Mouse (Mus musculus): ENCODE measurements around the gene Prmt1. TPM values are rescaled to one million over a fixed set of nuclear protein-coding genes. Genes with fewer than 3 reads are reported as not detected.

Prmt1 gene
- polyA plus RNA-seq (2014; fragmentation: Nextera tagmentation; extraction: Ambion mirVana): 175 and 186 TPM in 2 replicates

DNA sequence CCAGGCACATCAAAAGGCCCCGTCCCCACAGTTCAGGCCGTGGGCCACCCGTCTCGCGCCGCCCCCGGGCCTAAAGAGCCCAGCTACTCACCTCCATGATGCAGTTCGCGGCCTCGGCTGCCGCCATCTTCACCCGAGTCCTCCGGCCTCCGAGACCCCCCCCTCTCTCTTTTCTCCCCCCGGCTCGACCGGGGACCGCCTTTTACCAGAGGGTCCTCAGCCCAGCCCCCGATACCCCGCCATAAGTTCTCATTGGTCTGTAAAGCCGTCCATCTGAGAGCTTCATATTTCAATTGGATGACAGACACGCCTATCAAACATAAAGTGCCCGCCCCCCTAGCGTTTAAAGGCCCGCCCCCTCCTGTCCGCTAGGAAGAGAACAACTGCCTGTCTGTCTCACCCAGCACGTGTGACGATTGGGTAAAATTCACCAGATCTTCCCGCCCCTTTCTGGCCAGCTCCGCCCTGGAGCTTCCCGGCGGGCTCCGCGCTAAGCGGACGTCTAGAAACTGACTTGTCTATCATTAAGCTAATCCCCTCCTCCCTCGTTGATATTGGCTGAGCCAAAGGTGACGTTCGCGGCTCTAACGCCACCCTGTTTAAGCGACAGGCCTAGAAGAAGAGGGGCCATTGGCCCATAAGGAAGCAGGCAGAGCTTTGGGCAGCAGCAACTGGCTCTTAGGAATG, at the start of gene Prmt1:
Gene Prmt1, minus strand, starts transcription at position 377 of the 687 bp plus-strand sequence.
- WGBS: 1% methylated on average over 42 of the region's 42 CpGs
- DNase-seq (ENCODE audit: low spot score): peak; percentile 94
- Histone ChIP-seq H3K9ac (ENCODE audit: low read depth, low read length) (peak within 1 kb of the TSS; percentile 99), H3K4me3 (ENCODE audit: low read depth, low read length) (peak within 1 kb of the TSS; percentile 97), H3K27ac (ENCODE audit: low read depth, low read length) (peak within 1 kb of the TSS; percentile 95), H3K27me3 (replicated peaks; ENCODE audit: control insufficient read depth, insufficient read depth, low read length) (no peaks in the 10 kb centered on the region), H3K4me1 (replicated peaks; ENCODE audit: control insufficient read depth, insufficient read depth, low read length) (peaks cover 25% of the 10 kb centered on the region), H3K4me2 (peak within 1 kb of the TSS; percentile 77), H3K9me3 (ENCODE audit: control insufficient read depth, low read length) (no peaks in the 10 kb centered on the region), H3K36me3 (ENCODE audit: control insufficient read depth, insufficient read depth, low read length) (peaks cover 23% of the 10 kb centered on the region)
- peak; percentile 94 for ATAC-seq (replicated peaks; ENCODE audit: low FRiP score)

DNA sequence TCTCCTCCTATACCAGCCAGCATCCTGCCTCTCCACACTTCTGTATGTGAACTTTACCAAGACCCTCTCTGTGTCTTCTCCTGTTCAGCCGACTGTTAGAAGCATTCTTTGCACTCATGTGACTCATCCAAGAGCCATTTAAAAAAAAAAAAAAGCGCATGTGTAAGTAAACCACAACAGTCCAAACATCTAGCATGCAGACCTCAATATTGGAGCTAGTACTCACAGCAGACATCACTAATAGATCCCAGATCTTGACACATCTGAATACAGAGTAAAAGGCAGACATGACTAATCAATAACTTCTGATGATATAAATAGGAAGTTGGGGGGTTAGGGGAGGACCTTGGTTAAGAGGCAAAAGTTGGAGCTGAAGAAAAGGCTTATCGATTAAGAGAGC, 49.3 kb upstream of the Prmt1 start:
- no peak overlapping the region for H3K4me3 ChIP-seq (ENCODE audit: low read depth, low read length)
- H3K4me2 ChIP-seq: no peak overlapping the region
- DNase-seq (ENCODE audit: low spot score) (no peak), ATAC-seq (replicated peaks; ENCODE audit: low FRiP score) (no peak)
- no peaks in the 10 kb centered on the region for H3K4me1 ChIP-seq (replicated peaks; ENCODE audit: control insufficient read depth, insufficient read depth, low read length)
- H3K9me3 ChIP-seq (ENCODE audit: control insufficient read depth, low read length): no peaks in the 10 kb centered on the region
- H3K27ac ChIP-seq (ENCODE audit: low read depth, low read length): no peak overlapping the region
- H3K36me3 ChIP-seq (ENCODE audit: control insufficient read depth, insufficient read depth, low read length): peaks cover 79% of the 10 kb centered on the region
- WGBS: 85% methylated on average over 3 of the region's 3 CpGs
- no peak overlapping the region for H3K9ac ChIP-seq (ENCODE audit: low read depth, low read length)
- no peaks in the 10 kb centered on the region for H3K27me3 ChIP-seq (replicated peaks; ENCODE audit: control insufficient read depth, insufficient read depth, low read length)

DNA sequence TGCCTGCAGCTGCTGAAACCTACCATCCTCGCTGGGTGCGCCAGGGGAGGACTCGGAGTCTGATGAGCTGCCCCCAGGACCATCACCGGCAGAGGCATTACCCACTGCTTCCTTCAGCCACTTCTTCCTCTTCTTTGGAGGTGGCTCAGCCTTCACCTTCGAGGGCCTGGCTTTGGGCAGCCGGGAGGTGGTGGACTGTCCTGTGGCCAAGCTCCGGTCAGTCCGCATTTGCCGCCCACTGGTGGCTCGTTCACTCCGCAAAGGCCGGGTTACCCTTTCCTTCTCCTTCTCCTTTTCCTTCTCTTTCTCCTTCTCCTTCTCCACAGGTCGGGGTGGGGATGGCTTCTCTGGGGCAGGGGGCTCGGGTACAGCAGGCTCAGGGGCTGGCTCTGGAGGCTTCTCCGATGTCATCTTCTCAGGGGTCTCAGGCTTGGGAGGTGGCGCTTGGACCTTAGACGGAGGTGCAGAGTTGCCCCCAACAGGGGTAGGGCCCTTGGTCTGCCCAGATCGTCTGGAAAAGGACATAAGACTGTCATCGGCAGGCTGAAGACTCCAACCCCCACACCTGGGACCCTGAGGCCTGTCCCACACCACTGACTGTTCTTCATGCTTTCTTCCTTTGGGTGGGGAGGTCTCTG, 47.5 kb upstream of the Prmt1 start:
- no peaks in the 10 kb centered on the region for H3K9me3 ChIP-seq (ENCODE audit: control insufficient read depth, low read length)
- no peaks in the 10 kb centered on the region for H3K4me1 ChIP-seq (replicated peaks; ENCODE audit: control insufficient read depth, insufficient read depth, low read length)
- WGBS: 91% methylated on average over 19 of the region's 19 CpGs
- H3K27ac ChIP-seq (ENCODE audit: low read depth, low read length): no peak overlapping the region
- no peak overlapping the region for H3K4me3 ChIP-seq (ENCODE audit: low read depth, low read length)
- no peak overlapping the region for H3K4me2 ChIP-seq
- H3K27me3 ChIP-seq (replicated peaks; ENCODE audit: control insufficient read depth, insufficient read depth, low read length): no peaks in the 10 kb centered on the region
- ATAC-seq (replicated peaks; ENCODE audit: low FRiP score) (no peak), DNase-seq (ENCODE audit: low spot score) (no peak)
- no peak overlapping the region for H3K9ac ChIP-seq (ENCODE audit: low read depth, low read length)
- peaks cover 76% of the 10 kb centered on the region for H3K36me3 ChIP-seq (ENCODE audit: control insufficient read depth, insufficient read depth, low read length)

DNA sequence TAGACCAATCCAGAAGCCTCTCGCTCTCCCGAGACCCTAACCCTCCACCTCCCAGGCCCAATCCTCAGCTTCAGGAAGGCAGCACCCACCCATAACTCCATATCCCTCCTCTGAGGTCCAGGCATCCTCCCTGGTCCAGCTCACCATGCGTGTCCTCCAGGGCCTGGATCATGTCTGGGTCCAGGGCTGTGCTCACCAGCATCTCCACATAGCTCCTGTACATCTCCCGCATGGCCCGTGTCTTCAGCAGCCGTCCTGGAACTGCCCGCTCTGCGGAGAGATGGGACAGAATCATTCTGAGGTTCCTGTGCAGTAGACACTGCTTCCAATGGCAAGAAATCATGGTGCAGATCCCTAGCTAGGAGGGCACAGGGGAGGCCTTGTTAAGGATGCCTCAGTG, 44.5 kb upstream of the Prmt1 start:
- Histone ChIP-seq H3K4me2 (no peak overlapping the region), H3K27ac (ENCODE audit: low read depth, low read length) (no peak overlapping the region), H3K9ac (ENCODE audit: low read depth, low read length) (no peak overlapping the region), H3K36me3 (ENCODE audit: control insufficient read depth, insufficient read depth, low read length) (peaks cover 67% of the 10 kb centered on the region), H3K9me3 (ENCODE audit: control insufficient read depth, low read length) (no peaks in the 10 kb centered on the region), H3K4me1 (replicated peaks; ENCODE audit: control insufficient read depth, insufficient read depth, low read length) (no peaks in the 10 kb centered on the region), H3K4me3 (ENCODE audit: low read depth, low read length) (no peak overlapping the region), H3K27me3 (replicated peaks; ENCODE audit: control insufficient read depth, insufficient read depth, low read length) (no peaks in the 10 kb centered on the region)
- WGBS: 90% methylated on average over 8 of the region's 8 CpGs
- DNase-seq (ENCODE audit: low spot score) (no peak), ATAC-seq (replicated peaks; ENCODE audit: low FRiP score) (no peak)

DNA sequence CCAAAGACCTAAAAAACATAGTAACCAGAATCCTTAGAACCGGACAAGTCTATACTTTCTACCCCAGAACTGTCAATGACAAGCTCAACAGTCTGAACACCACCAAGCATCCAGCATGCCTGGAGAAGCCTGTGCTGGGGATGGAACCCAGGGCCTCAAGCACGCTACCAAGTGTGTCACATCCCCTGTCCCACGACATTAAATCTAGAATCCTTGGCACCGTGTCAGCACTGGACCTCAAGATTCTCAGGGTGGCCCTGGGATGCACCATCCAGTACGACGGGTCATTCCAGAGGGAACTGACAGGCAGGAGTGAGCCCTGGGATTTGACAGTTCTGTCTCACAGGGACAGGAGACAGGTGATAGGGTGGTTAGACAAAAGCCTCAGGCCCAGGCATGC, 43.6 kb upstream of the Prmt1 start:
- ATAC-seq (replicated peaks; ENCODE audit: low FRiP score) (no peak), DNase-seq (ENCODE audit: low spot score) (no peak)
- no peak overlapping the region for H3K4me3 ChIP-seq (ENCODE audit: low read depth, low read length)
- H3K4me1 ChIP-seq (replicated peaks; ENCODE audit: control insufficient read depth, insufficient read depth, low read length): no peaks in the 10 kb centered on the region; the same call in 1 of the 2 replicates
- WGBS: 92% methylated on average over 6 of the region's 6 CpGs
- H3K27me3 ChIP-seq (replicated peaks; ENCODE audit: control insufficient read depth, insufficient read depth, low read length): no peaks in the 10 kb centered on the region
- H3K4me2 ChIP-seq: no peak overlapping the region
- no peak overlapping the region for H3K9ac ChIP-seq (ENCODE audit: low read depth, low read length)
- H3K36me3 ChIP-seq (ENCODE audit: control insufficient read depth, insufficient read depth, low read length): peaks cover 65% of the 10 kb centered on the region
- no peak overlapping the region for H3K27ac ChIP-seq (ENCODE audit: low read depth, low read length)
- H3K9me3 ChIP-seq (ENCODE audit: control insufficient read depth, low read length): no peaks in the 10 kb centered on the region

DNA sequence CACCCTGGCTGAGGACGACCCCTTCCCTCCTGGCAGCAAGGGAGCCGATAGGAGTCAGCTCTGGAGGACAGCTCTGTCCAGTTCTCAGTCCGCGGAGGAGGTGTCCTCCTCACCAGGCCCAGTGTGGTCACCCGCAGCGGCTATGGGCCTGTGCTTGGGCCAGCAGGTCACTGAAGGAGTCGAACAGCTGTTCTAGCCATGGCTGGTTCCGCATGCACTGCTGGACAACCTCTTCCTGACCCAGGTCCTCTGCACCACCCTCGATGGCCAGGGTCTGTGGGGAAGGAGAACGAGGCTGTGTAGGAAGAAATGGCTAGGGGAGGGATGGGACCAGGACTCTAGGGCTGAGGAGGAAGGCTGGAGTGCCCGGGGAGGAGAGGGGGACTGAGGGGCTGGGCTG, 42.0 kb upstream of the Prmt1 start:
- no peaks in the 10 kb centered on the region for H3K9me3 ChIP-seq (ENCODE audit: control insufficient read depth, low read length)
- no peak for DNase-seq (ENCODE audit: low spot score)
- H3K36me3 ChIP-seq (ENCODE audit: control insufficient read depth, insufficient read depth, low read length): peaks cover 48% of the 10 kb centered on the region
- no peak overlapping the region for H3K27ac ChIP-seq (ENCODE audit: low read depth, low read length)
- H3K27me3 ChIP-seq (replicated peaks; ENCODE audit: control insufficient read depth, insufficient read depth, low read length): no peaks in the 10 kb centered on the region
- no peak overlapping the region for H3K4me2 ChIP-seq
- H3K4me3 ChIP-seq (ENCODE audit: low read depth, low read length): no peak overlapping the region
- H3K9ac ChIP-seq (ENCODE audit: low read depth, low read length): no peak overlapping the region
- no peaks in the 10 kb centered on the region; the same call in 1 of the 2 replicates for H3K4me1 ChIP-seq (replicated peaks; ENCODE audit: control insufficient read depth, insufficient read depth, low read length)
- ATAC-seq (replicated peaks; ENCODE audit: low FRiP score): no peak
- WGBS: 90% methylated on average over 11 of the region's 11 CpGs

DNA sequence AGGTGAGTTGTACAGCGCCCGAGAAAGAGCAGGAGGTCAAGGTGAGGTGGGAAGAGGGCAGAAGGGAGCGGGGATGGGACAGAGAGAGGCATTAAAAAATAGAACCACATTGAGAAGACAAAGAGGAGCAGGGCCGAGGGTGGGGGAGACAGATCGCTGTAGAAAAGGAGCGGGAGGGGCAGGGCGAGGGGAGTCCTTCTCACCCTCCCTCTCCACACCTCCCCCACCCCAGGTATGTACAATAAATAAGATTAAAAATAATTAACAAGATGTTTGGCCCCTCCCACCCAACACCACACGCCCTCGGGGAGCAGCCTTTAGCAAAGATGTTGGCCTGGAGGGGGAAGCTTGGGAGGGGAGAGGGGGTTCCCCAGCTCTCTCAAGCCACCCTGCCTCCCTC, 41.4 kb upstream of the Prmt1 start:
- no peaks in the 10 kb centered on the region; the same call in 1 of the 2 replicates for H3K4me1 ChIP-seq (replicated peaks; ENCODE audit: control insufficient read depth, insufficient read depth, low read length)
- H3K4me2 ChIP-seq: no peak overlapping the region
- WGBS: 82% methylated on average over 9 of the region's 9 CpGs
- DNase-seq (ENCODE audit: low spot score): no peak
- H3K9me3 ChIP-seq (ENCODE audit: control insufficient read depth, low read length): no peaks in the 10 kb centered on the region
- H3K27me3 ChIP-seq (replicated peaks; ENCODE audit: control insufficient read depth, insufficient read depth, low read length): no peaks in the 10 kb centered on the region
- no peak for ATAC-seq (replicated peaks; ENCODE audit: low FRiP score)
- H3K4me3 ChIP-seq (ENCODE audit: low read depth, low read length): no peak overlapping the region
- no peak overlapping the region for H3K9ac ChIP-seq (ENCODE audit: low read depth, low read length)
- H3K27ac ChIP-seq (ENCODE audit: low read depth, low read length): no peak overlapping the region
- peaks cover 43% of the 10 kb centered on the region for H3K36me3 ChIP-seq (ENCODE audit: control insufficient read depth, insufficient read depth, low read length)

DNA sequence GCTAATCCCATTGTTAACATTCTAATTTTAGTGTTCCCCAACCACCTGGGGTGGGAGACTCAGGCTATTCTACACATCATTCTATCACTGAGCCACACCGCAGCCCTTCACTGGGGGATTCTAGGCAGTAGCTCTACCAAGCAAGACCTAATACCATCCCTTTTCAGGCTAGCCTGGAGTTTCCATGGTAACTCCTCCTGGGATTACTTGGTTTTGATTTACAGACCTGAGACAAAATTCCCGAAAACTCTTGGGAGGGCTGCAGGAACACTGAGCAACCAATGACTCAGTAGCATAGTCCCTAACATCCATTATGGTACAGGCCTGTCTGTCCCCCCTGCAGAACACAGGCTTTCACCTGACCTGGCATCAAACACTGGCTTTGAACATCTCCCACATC, 39.9 kb upstream of the Prmt1 start:
- Histone ChIP-seq H3K4me3 (ENCODE audit: low read depth, low read length) (no peak overlapping the region), H3K27ac (ENCODE audit: low read depth, low read length) (no peak overlapping the region), H3K9ac (ENCODE audit: low read depth, low read length) (no peak overlapping the region), H3K4me1 (replicated peaks; ENCODE audit: control insufficient read depth, insufficient read depth, low read length) (no peaks in the 10 kb centered on the region; the same call in 1 of the 2 replicates), H3K4me2 (no peak overlapping the region), H3K36me3 (ENCODE audit: control insufficient read depth, insufficient read depth, low read length) (peaks cover 33% of the 10 kb centered on the region), H3K27me3 (replicated peaks; ENCODE audit: control insufficient read depth, insufficient read depth, low read length) (no peaks in the 10 kb centered on the region), H3K9me3 (ENCODE audit: control insufficient read depth, low read length) (no peaks in the 10 kb centered on the region)
- 88% methylated on average over 2 of the region's 2 CpGs for WGBS
- ATAC-seq (replicated peaks; ENCODE audit: low FRiP score) (no peak), DNase-seq (ENCODE audit: low spot score) (no peak)

Measured in liver, embryonic 11.5 days (tissue).